Mouse (Mus musculus): ENCODE data around the gene Rab20. TPM values are rescaled to one million over a fixed set of nuclear protein-coding genes. Genes with fewer than 3 reads are reported as not detected.

Gene Rab20
- polyA plus RNA-seq (2015; fragmentation: Nextera tagmentation; extraction: Ambion mirVana) = 0.91 and 1.2 TPM in 2 replicates

DNA sequence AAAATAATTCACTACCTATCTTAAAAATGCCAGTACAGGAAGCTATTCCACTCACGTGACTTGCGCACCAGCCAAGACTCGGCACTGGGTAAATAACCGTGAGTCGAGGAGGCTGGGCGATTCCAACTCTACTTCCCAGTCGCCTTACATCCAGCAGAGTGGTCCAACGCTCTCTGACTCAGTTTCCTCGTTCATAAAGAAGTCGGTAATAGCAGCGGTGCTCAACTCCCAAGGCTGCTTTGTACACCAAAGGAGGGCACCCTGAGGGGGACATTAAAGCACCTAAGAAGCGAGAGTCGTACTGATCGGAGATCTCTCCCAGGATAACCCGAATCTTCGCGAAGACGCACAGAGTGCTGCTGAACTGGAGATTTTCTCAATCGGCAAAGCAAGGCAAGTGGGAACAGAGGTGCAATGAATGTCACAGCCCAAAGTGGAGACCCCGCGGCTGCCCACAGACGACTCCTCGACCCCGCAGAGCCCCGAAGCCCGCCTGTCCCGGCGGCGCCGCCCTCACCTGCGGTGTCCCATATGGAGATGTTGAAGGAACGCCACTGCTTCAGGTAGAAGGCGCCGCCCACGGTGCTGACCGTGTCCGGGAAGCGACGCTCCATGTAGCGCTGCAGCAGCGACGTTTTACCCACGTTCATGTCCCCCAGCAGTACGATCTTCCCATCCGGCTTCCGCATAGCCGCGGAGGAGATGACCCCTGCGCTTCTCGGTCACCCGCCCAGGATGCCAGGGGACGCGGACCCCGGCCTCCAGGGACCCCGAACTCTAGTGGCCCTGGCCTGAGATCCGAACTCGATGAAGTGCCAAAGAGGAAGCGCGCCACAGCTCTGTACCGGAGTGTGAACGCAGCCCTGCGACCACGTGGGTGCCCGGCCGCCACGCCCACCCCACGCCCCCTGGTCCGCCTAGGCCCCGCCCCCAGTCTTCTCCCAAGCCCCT, at the start of gene Rab20:
Gene Rab20, minus strand, starts transcription at position 900 of the 951 bp plus-strand sequence.
- peaks cover 22% of the 10 kb centered on the region for H3K4me1 ChIP-seq
- peak; percentile 83 for ATAC-seq (replicated peaks)
- H3K27me3 ChIP-seq = peaks cover 69% of the 10 kb centered on the region
- H3K4me2 ChIP-seq (replicated peaks) = peak within 1 kb of the TSS; percentile 91
- WGBS = under 1% methylated on average over 69 of the region's 69 CpGs
- peak within 1 kb of the TSS; percentile 42 for H3K9ac ChIP-seq (replicated peaks)
- H3K27ac ChIP-seq (replicated peaks) = no peak within 1 kb of the TSS
- H3K4me3 ChIP-seq = peak within 1 kb of the TSS; percentile 46
- H3K36me3 ChIP-seq = no peaks in the 10 kb centered on the region
- no peaks in the 10 kb centered on the region for H3K9me3 ChIP-seq

DNA sequence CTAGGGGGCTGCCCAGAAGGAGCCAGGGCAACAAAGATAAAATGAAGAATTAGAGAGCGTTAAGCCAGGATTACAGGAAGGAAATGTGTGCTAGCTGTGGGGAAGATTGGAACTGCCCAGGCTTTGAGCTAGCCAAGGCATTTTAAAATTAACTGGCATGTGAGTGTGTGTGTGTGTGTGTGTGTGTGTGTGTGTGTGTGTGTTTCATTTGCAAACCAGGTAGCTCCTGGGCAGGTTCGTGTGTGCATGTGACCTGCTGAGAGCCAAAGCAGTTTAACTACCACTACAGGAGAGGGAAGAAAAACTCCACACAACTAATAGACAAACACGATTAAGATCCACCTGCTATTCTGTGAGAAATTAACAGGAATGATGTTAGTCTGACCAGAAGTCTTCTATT, 44.8 kb upstream of the Rab20 start:
- no peaks in the 10 kb centered on the region for H3K27me3 ChIP-seq
- no peak for ATAC-seq (replicated peaks)
- H3K27ac ChIP-seq (replicated peaks) = no peak overlapping the region
- no peaks in the 10 kb centered on the region for H3K4me1 ChIP-seq
- H3K4me2 ChIP-seq (replicated peaks) = no peak overlapping the region
- WGBS = 90% methylated on average over 3 of the region's 3 CpGs
- no peak overlapping the region for H3K9ac ChIP-seq (replicated peaks)
- peaks cover 21% of the 10 kb centered on the region; the same call in 1 of the 2 replicates for H3K36me3 ChIP-seq
- H3K4me3 ChIP-seq = no peak overlapping the region
- no peaks in the 10 kb centered on the region for H3K9me3 ChIP-seq

DNA sequence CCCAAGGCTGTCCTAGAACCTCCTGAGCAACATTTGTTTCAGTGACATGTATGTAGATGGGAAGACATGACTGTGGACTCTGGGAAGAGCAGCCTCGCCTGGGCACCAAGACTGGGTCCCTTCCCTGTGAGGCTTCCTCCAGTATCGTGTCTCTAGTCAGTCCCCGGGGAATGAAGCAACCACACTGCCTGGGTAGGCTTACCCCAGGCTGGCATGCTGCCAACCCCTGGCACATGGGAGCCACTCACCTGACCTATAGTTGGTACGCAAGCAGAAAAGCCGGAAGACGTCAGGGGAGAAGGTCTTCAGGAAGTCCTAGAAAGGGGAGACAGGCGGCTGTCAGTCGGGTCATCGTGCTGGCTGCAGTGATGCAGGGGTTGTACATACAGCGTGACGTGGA, 40.2 kb upstream of the Rab20 start:
- Histone ChIP-seq H3K4me2 (replicated peaks) (no peak overlapping the region), H3K4me3 (no peak overlapping the region), H3K27ac (replicated peaks) (no peak overlapping the region), H3K36me3 (peaks cover 25% of the 10 kb centered on the region), H3K9ac (replicated peaks) (no peak overlapping the region), H3K9me3 (no peaks in the 10 kb centered on the region), H3K4me1 (no peaks in the 10 kb centered on the region), H3K27me3 (no peaks in the 10 kb centered on the region)
- no peak for ATAC-seq (replicated peaks)
- WGBS = 80% methylated on average over 11 of the region's 11 CpGs

DNA sequence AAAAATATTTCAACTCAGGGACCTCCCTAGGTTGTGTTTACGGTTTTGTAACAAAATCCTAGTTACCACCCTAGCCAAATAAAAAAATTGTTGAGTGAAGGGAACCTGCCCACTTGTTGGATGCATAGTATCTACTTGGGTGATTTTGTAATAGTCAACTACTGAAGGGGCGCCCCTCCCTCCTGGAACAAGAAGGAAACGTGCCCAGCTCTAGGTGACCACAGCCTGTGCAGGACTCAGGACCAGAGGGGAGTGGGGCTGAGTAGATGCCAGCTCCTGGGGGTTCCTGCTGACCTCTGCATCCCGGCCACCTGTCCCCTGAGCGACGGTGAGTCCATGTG, 39.5 kb upstream of the Rab20 start:
- 91% methylated on average over 6 of the region's 6 CpGs for WGBS
- H3K36me3 ChIP-seq = peaks cover 31% of the 10 kb centered on the region
- no peaks in the 10 kb centered on the region for H3K27me3 ChIP-seq
- no peak for ATAC-seq (replicated peaks)
- H3K27ac ChIP-seq (replicated peaks) = no peak overlapping the region
- no peak overlapping the region for H3K4me2 ChIP-seq (replicated peaks)
- H3K4me3 ChIP-seq = no peak overlapping the region
- H3K4me1 ChIP-seq = no peaks in the 10 kb centered on the region
- no peak overlapping the region for H3K9ac ChIP-seq (replicated peaks)
- H3K9me3 ChIP-seq = no peaks in the 10 kb centered on the region

DNA sequence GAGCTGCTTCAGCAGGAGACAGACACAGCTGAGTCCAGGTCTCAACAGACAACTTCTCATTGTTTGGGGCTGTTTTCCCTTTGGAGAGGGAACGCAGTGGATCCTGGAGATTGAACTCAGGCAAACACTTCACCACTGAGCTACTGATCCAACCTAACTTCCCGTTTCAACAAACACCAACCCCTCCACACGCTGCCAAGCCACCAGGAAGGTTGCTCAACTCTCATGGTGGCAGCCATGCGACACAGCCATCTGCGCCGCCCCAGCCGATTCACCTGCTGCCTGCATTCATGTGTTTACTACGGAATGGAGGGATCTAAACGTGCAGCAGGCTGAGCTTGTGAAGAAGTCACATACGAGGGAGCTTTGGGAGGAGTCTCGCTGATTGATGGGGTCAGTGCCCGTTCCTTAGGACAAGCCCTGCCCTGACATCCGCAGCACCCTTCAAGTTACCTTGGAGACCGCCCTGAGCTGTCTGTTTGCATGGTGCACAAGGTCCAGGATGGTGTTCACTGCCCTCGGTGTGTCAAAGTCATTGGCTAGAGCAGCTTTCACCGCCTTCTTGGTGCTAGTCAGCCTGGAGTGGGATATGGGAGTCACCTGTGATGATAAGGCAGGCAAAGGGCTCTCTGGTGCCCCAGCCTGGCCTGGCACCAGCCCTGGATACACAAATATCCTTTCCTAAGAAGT, 39.0 kb upstream of the Rab20 start:
- 91% methylated on average over 16 of the region's 16 CpGs for WGBS

DNA sequence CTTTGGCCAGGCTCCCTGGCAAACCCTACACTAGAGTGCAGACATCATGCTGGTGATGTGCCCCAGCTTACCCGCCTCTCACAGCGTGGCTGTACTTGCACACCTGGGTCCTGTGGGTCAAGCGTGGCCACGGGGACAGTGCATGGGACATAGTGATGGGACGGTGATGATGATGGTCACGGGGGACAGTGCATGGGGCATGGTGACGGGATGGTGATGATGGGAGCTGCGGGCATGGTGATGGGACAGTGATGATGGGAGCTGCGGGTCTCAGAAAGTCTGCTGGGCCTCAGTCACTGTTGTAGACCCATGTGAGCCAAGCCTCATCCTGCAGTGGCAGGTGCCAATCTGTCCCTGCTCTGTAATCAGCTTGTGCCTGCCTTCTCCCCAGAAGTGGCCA, 37.8 kb upstream of the Rab20 start:
- no peaks in the 10 kb centered on the region for H3K27me3 ChIP-seq
- 98% methylated on average over 9 of the region's 9 CpGs for WGBS
- H3K9ac ChIP-seq (replicated peaks) = no peak overlapping the region
- no peak overlapping the region for H3K4me2 ChIP-seq (replicated peaks)
- no peaks in the 10 kb centered on the region for H3K4me1 ChIP-seq
- peaks cover 36% of the 10 kb centered on the region for H3K36me3 ChIP-seq
- H3K9me3 ChIP-seq = no peaks in the 10 kb centered on the region
- no peak for ATAC-seq (replicated peaks)
- H3K4me3 ChIP-seq = no peak overlapping the region
- H3K27ac ChIP-seq (replicated peaks) = no peak overlapping the region

More for the DNA sequence above, 39.0 kb upstream of the Rab20 start:
- Histone ChIP-seq H3K9ac (replicated peaks) (no peak overlapping the region), H3K27me3 (no peaks in the 10 kb centered on the region), H3K27ac (replicated peaks) (no peak overlapping the region), H3K9me3 (no peaks in the 10 kb centered on the region), H3K4me3 (no peak overlapping the region), H3K4me1 (no peaks in the 10 kb centered on the region), H3K4me2 (replicated peaks) (no peak overlapping the region), H3K36me3 (peaks cover 35% of the 10 kb centered on the region)
- no peak for ATAC-seq (replicated peaks)

DNA sequence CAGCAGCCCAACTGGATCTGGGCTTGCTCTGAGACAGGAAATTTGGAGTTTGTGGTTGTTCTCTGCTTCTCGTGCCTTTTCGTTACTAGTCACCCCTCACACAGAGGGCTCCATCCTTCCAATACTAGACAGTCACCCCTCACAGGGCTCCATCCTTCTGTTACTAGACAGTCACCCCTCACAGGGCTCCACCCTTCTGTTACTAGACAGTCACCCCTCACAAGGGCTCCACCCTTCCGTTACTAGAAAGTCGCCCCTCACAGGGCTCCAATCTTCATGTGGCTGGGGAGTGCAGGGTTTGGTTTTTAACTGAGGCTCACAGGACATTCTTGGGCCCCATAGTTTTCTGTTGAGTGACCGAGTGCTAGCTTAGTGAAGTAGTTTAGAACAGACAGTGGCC, 34.7 kb upstream of the Rab20 start:
- WGBS = 91% methylated on average over 5 of the region's 5 CpGs
- H3K9ac ChIP-seq (replicated peaks) = no peak overlapping the region
- no peaks in the 10 kb centered on the region for H3K4me1 ChIP-seq
- H3K27me3 ChIP-seq = no peaks in the 10 kb centered on the region
- H3K4me3 ChIP-seq = no peak overlapping the region
- no peak for ATAC-seq (replicated peaks)
- H3K27ac ChIP-seq (replicated peaks) = no peak overlapping the region
- no peaks in the 10 kb centered on the region for H3K9me3 ChIP-seq
- no peak overlapping the region for H3K4me2 ChIP-seq (replicated peaks)
- H3K36me3 ChIP-seq = peaks cover 60% of the 10 kb centered on the region

DNA sequence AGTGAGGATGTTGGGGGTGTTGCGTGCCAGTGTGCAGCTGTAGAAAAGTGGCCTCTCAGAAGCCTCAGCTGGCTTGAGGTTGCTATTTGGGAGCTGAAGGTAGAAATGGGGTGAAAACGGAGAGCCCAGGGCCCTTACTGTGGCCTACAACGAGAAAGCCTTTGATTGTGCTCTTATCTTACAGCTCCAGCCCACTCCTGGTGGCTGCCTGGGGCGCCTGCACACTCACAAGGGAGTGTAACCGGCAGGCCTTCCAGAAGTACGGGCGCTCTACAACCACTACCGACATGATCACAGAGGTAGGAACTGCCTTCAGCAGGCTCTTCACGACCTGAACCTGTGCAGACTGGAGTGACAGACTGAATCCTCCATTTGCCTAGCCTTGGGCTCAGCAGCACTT, 34.2 kb upstream of the Rab20 start:
- Histone ChIP-seq H3K4me1 (no peaks in the 10 kb centered on the region), H3K27ac (replicated peaks) (no peak overlapping the region), H3K36me3 (peaks cover 64% of the 10 kb centered on the region), H3K27me3 (no peaks in the 10 kb centered on the region), H3K4me2 (replicated peaks) (no peak overlapping the region), H3K9me3 (no peaks in the 10 kb centered on the region), H3K4me3 (no peak overlapping the region), H3K9ac (replicated peaks) (no peak overlapping the region)
- WGBS = 92% methylated on average over 9 of the region's 9 CpGs
- no peak for ATAC-seq (replicated peaks)

DNA sequence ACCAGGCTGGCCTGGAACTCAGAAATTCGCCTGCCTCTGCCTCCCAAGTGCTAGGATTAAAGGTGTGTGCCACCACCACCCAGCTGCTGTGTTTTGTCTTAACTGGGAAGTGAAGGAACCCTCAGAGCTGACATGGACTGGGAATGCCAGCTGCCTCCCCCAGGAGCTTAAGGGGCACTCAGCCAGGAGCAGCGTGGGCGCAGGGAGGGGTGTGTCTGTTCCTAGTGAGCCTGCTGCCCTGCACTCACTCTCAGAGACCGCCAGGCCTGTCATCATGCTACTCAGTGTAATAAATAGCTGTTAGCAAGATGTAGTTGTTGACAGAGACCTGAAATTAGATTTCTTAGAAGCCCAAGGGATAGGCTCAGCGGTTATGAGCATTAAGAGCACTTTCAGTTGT, 32.5 kb upstream of the Rab20 start:
- H3K9me3 ChIP-seq = no peaks in the 10 kb centered on the region
- H3K4me3 ChIP-seq = no peak overlapping the region
- WGBS = 91% methylated on average over 5 of the region's 5 CpGs
- no peaks in the 10 kb centered on the region for H3K4me1 ChIP-seq
- no peak overlapping the region for H3K27ac ChIP-seq (replicated peaks)
- H3K9ac ChIP-seq (replicated peaks) = no peak overlapping the region
- no peak for ATAC-seq (replicated peaks)
- H3K4me2 ChIP-seq (replicated peaks) = no peak overlapping the region
- no peaks in the 10 kb centered on the region for H3K27me3 ChIP-seq
- H3K36me3 ChIP-seq = peaks cover 80% of the 10 kb centered on the region

DNA sequence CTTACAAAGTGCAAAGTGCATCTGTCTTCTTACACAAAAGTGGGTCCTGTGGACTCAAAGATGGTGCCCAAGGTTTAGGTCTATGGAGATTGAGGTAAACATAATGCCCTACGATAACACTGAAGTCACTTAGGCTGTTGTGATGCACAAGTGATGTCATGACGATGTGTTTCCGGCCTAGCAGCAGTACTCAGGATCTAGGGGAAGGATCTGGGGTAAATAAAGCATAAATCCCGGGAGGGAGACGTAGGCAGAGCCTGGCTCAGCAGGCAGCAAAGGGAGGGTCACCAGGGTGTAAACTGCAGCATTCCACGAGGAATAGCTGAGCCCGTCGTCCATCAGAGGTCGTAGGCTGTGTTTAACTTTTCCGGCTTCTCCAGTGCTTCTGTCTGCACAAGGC, 30.4 kb upstream of the Rab20 start:
- Histone ChIP-seq H3K4me3 (no peak overlapping the region), H3K27ac (replicated peaks) (no peak overlapping the region), H3K4me1 (no peaks in the 10 kb centered on the region), H3K9ac (replicated peaks) (no peak overlapping the region), H3K36me3 (peaks cover 91% of the 10 kb centered on the region), H3K9me3 (no peaks in the 10 kb centered on the region), H3K4me2 (replicated peaks) (no peak overlapping the region), H3K27me3 (no peaks in the 10 kb centered on the region)
- no peak for ATAC-seq (replicated peaks)
- 91% methylated on average over 10 of the region's 10 CpGs for WGBS

DNA sequence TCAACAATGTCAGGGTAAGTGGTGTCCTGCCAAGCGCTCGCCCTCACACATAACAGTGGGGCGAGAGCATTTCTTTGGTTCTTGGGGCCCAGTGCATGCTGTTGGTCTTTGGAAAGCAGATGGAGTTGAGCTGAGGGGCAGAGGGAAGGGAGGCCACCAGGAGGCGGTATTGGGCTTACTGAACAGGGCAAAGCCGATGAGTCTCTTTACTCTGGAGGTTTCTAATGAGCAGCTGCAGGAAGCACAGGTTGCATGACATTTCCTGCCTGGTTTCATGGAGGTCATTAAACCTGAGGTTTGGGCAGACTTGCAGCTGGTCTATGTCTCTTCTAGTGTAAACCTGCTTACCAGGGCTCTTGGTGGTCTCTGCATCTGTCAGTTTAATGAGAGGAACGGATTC, 28.3 kb upstream of the Rab20 start:
- H3K27ac ChIP-seq (replicated peaks) = no peak overlapping the region
- no peaks in the 10 kb centered on the region for H3K9me3 ChIP-seq
- H3K36me3 ChIP-seq = peaks cover 85% of the 10 kb centered on the region
- H3K9ac ChIP-seq (replicated peaks) = no peak overlapping the region
- WGBS = 74% methylated on average over 6 of the region's 6 CpGs
- no peak overlapping the region for H3K4me3 ChIP-seq
- ATAC-seq (replicated peaks) = 0 out of 2 replicates have a peak, but pooled peaks have one; percentile 42
- H3K27me3 ChIP-seq = no peaks in the 10 kb centered on the region
- H3K4me2 ChIP-seq (replicated peaks) = no peak overlapping the region
- no peaks in the 10 kb centered on the region for H3K4me1 ChIP-seq

DNA sequence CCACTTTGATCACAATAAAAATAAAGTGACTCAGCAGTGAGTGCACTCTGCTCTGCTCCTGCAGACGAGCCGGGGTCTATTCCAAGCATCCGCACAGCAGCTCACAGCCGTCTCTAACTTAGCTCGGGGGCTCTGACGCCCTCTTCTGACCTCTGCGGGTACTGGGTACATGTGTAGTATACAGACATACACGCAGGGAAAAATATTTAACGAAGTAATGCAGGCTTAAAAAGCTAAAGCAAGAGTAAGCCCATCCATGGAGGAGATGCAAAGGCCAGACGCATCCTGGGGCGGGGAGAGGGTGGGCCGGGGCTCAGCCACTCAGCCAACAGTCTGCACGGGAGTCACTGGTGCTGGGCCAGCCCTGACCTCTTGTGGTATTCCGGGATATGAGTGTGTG, 27.6 kb upstream of the Rab20 start:
- WGBS = 80% methylated on average over 14 of the region's 14 CpGs
- H3K27ac ChIP-seq (replicated peaks) = no peak overlapping the region
- no peak for ATAC-seq (replicated peaks)
- peaks cover 78% of the 10 kb centered on the region for H3K36me3 ChIP-seq
- H3K9me3 ChIP-seq = no peaks in the 10 kb centered on the region
- H3K4me2 ChIP-seq (replicated peaks) = no peak overlapping the region
- no peak overlapping the region for H3K4me3 ChIP-seq
- H3K4me1 ChIP-seq = no peaks in the 10 kb centered on the region; the same call in 1 of the 2 replicates
- H3K27me3 ChIP-seq = no peaks in the 10 kb centered on the region
- no peak overlapping the region for H3K9ac ChIP-seq (replicated peaks)
